Mouse (Mus musculus): ENCODE data around the gene Kmt2c. TPM values are rescaled to one million over a fixed set of nuclear protein-coding genes. Genes with fewer than 3 reads are reported as not detected.
A peak's percentile ranks its signal among the peaks of the same experiment; 100 is the strongest.

The Kmt2c gene
- 2.2 and 7.1 TPM in 2 replicates for polyA plus RNA-seq (2012; ENCODE audit: insufficient read depth, low replicate concordance)

- Histone ChIP-seq H3K36me3 (replicated peaks; ENCODE audit: low read length) (peaks cover 4% of the 10 kb centered on the region), H3K4me3 (replicated peaks) (peak within 1 kb of the TSS; percentile 99), H3K27me3 (replicated peaks) (no peaks in the 10 kb centered on the region), H3K9me3 (no peaks in the 10 kb centered on the region), H3K4me1 (peaks cover 36% of the 10 kb centered on the region)
- no peak for TF ChIP-seq FLI1 (IDR thresholded peaks at IDR 0.05; ENCODE audit: low read length)
- no peak for TF ChIP-seq GATA1 (IDR thresholded peaks at IDR 0.05; ENCODE audit: borderline replicate concordance, low read length)
Measured at GRCm38 (mm10) chr5:25498346-25498820, at the start of gene Kmt2c. Kmt2c (minus strand) TSS chr5:25498783.

GRCm38 (mm10) chr5:25546912-25547311, 48.3 kb upstream of the Kmt2c start:
- Histone ChIP-seq H3K27me3 (replicated peaks) (no peaks in the 10 kb centered on the region), H3K4me1 (peaks cover 4% of the 10 kb centered on the region; the same call in 1 of the 2 replicates), H3K36me3 (replicated peaks; ENCODE audit: low read length) (no peaks in the 10 kb centered on the region), H3K4me3 (replicated peaks) (no peak overlapping the region), H3K9me3 (peaks cover 7% of the 10 kb centered on the region)
- TF ChIP-seq FLI1 (IDR thresholded peaks at IDR 0.05; ENCODE audit: low read length) (no peak), GATA1 (IDR thresholded peaks at IDR 0.05; ENCODE audit: borderline replicate concordance, low read length) (no peak)

DNA sequence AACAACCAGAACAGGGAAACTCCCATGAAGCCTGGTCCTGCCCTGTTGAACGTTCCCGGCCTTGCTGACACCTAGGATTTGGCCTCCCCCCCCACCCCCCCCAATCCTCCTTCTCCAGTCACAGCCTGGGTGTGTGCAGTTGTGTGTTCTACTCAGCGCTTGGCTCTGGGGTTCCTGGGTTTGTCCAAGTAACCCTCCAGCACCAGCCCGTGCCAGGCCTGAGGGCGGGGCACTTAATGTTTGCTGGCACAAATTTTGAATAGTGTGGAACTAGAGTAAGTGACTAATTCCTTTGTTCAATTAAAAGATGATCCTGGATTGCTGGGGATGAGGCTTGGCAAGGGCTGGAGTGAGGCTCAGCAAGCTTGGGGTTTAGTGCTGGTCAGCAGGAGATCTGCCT, 46.0 kb upstream of the Kmt2c start:
- Histone ChIP-seq H3K4me1 (peaks cover 4% of the 10 kb centered on the region; the same call in 1 of the 2 replicates), H3K36me3 (replicated peaks; ENCODE audit: low read length) (no peaks in the 10 kb centered on the region), H3K9me3 (0 out of 2 replicates have a peak, but pooled peaks cover 3% of the 10 kb centered on the region), H3K4me3 (replicated peaks) (no peak overlapping the region), H3K27me3 (replicated peaks) (no peaks in the 10 kb centered on the region)
- TF ChIP-seq GATA1 (IDR thresholded peaks at IDR 0.05; ENCODE audit: borderline replicate concordance, low read length) = no peak

- H3K4me3 ChIP-seq (replicated peaks) = no peak overlapping the region
- H3K27me3 ChIP-seq (replicated peaks) = peaks cover under 1% of the 10 kb centered on the region
- no peak for TF ChIP-seq FLI1 (IDR thresholded peaks at IDR 0.05; ENCODE audit: low read length)
- no peak for TF ChIP-seq GATA1 (IDR thresholded peaks at IDR 0.05; ENCODE audit: borderline replicate concordance, low read length)
- no peaks in the 10 kb centered on the region for H3K36me3 ChIP-seq (replicated peaks; ENCODE audit: low read length)
- 0 out of 2 replicates have a peak, but pooled peaks cover 3% of the 10 kb centered on the region for H3K9me3 ChIP-seq
- H3K4me1 ChIP-seq = peaks cover 4% of the 10 kb centered on the region; the same call in 1 of the 2 replicates
Measured at GRCm38 (mm10) chr5:25544061-25544460, 45.5 kb upstream of the Kmt2c start.

- Histone ChIP-seq H3K4me3 (replicated peaks) (no peak overlapping the region), H3K9me3 (peaks cover 21% of the 10 kb centered on the region)
- no peak for TF ChIP-seq FLI1 (IDR thresholded peaks at IDR 0.05; ENCODE audit: low read length)
- TF ChIP-seq GATA1 (IDR thresholded peaks at IDR 0.05; ENCODE audit: borderline replicate concordance, low read length) = no peak
Measured at GRCm38 (mm10) chr5:25541661-25542060, 43.1 kb upstream of the Kmt2c start.

DNA sequence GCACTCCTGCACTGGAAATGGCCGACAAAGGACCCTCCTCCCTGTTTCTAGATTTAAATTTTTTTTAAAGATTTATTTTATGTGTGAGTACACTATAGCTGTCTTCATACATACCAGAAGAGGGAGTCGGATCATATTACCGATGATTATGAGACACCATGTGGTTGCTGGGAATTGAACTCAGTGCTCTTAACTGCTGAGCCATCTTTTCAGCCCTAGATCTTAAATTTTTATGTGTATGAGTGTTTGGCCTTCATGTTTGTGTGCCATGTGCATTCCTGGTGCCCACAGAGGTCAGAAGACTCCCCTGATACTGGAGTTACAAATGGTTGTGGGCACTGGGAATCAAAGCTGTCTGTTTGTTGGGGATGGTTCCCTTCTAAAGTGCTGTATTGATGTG, 42.3 kb upstream of the Kmt2c start:
- TF ChIP-seq FLI1 (IDR thresholded peaks at IDR 0.05; ENCODE audit: low read length) = no peak
- TF ChIP-seq GATA1 (IDR thresholded peaks at IDR 0.05; ENCODE audit: borderline replicate concordance, low read length) = no peak
- no peak overlapping the region for H3K4me3 ChIP-seq (replicated peaks)
- peaks cover 4% of the 10 kb centered on the region; the same call in 1 of the 2 replicates for H3K4me1 ChIP-seq
- H3K9me3 ChIP-seq = peaks cover 21% of the 10 kb centered on the region
- no peaks in the 10 kb centered on the region for H3K36me3 ChIP-seq (replicated peaks; ENCODE audit: low read length)
- H3K27me3 ChIP-seq (replicated peaks) = peaks cover 4% of the 10 kb centered on the region

More at GRCm38 (mm10) chr5:25541661-25542060, 43.1 kb upstream of the Kmt2c start:
- H3K27me3 ChIP-seq (replicated peaks) = peaks cover 4% of the 10 kb centered on the region
- peaks cover 8% of the 10 kb centered on the region; the same call in 1 of the 2 replicates for H3K4me1 ChIP-seq
- no peaks in the 10 kb centered on the region for H3K36me3 ChIP-seq (replicated peaks; ENCODE audit: low read length)

DNA sequence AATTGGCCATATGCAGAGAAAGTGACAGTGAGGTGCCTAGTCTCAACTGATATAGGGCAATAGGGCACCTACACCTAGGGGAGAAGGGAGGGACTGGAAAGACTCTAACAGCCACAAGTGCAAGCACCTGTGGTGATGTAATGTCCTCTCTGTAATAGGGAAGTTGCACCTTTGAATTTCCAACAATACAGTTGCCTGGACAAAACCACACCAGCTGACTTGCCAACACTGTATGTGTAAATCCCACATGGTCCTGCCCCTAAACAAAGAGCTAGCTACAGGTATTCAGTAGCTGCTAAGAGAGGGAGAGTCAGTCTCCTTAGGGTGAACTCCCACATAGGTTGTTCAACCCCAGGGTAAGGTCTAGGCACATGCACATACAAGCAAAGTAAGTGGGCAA, 41.8 kb upstream of the Kmt2c start:
- Histone ChIP-seq H3K9me3 (peaks cover 21% of the 10 kb centered on the region), H3K27me3 (replicated peaks) (peaks cover 4% of the 10 kb centered on the region), H3K4me1 (peaks cover 4% of the 10 kb centered on the region; the same call in 1 of the 2 replicates), H3K4me3 (replicated peaks) (no peak overlapping the region), H3K36me3 (replicated peaks; ENCODE audit: low read length) (no peaks in the 10 kb centered on the region)
- TF ChIP-seq GATA1 (IDR thresholded peaks at IDR 0.05; ENCODE audit: borderline replicate concordance, low read length) = no peak

- Histone ChIP-seq H3K36me3 (replicated peaks; ENCODE audit: low read length) (peaks cover 3% of the 10 kb centered on the region), H3K4me3 (replicated peaks) (no peak overlapping the region), H3K27me3 (replicated peaks) (peaks cover 4% of the 10 kb centered on the region), H3K9me3 (peaks cover 18% of the 10 kb centered on the region), H3K4me1 (peaks cover 18% of the 10 kb centered on the region)
- TF ChIP-seq FLI1 (IDR thresholded peaks at IDR 0.05; ENCODE audit: low read length) = no peak
- TF ChIP-seq GATA1 (IDR thresholded peaks at IDR 0.05; ENCODE audit: borderline replicate concordance, low read length) = no peak
Measured at GRCm38 (mm10) chr5:25536921-25537409, 38.4 kb upstream of the Kmt2c start.

- Histone ChIP-seq H3K4me3 (replicated peaks) (no peak overlapping the region), H3K36me3 (replicated peaks; ENCODE audit: low read length) (peaks cover 3% of the 10 kb centered on the region), H3K9me3 (peaks cover 18% of the 10 kb centered on the region), H3K27me3 (replicated peaks) (peaks cover 4% of the 10 kb centered on the region), H3K4me1 (peaks cover 22% of the 10 kb centered on the region)
- TF ChIP-seq GATA1 (IDR thresholded peaks at IDR 0.05; ENCODE audit: borderline replicate concordance, low read length) (no peak), FLI1 (IDR thresholded peaks at IDR 0.05; ENCODE audit: low read length) (no peak)
Measured at GRCm38 (mm10) chr5:25536451-25536850, 37.9 kb upstream of the Kmt2c start.

- Histone ChIP-seq H3K9me3 (peaks cover 18% of the 10 kb centered on the region), H3K27me3 (replicated peaks) (peaks cover 4% of the 10 kb centered on the region), H3K4me1 (peaks cover 25% of the 10 kb centered on the region), H3K4me3 (replicated peaks) (no peak overlapping the region), H3K36me3 (replicated peaks; ENCODE audit: low read length) (peaks cover 3% of the 10 kb centered on the region)
- no peak for TF ChIP-seq GATA1 (IDR thresholded peaks at IDR 0.05; ENCODE audit: borderline replicate concordance, low read length)
- TF ChIP-seq FLI1 (IDR thresholded peaks at IDR 0.05; ENCODE audit: low read length) = no peak
Measured at GRCm38 (mm10) chr5:25535566-25535965, 37.0 kb upstream of the Kmt2c start.

Data from megakaryocyte, embryonic 14.5 days (primary cell).